Mouse (Mus musculus): ENCODE results near the gene Slc5a10. TPM values are rescaled to one million over a fixed set of nuclear protein-coding genes. Genes with fewer than 3 reads are reported as not detected.

Slc5a10 gene
- polyA plus RNA-seq, 1 experiment from 2014 or later, result not detected

DNA sequence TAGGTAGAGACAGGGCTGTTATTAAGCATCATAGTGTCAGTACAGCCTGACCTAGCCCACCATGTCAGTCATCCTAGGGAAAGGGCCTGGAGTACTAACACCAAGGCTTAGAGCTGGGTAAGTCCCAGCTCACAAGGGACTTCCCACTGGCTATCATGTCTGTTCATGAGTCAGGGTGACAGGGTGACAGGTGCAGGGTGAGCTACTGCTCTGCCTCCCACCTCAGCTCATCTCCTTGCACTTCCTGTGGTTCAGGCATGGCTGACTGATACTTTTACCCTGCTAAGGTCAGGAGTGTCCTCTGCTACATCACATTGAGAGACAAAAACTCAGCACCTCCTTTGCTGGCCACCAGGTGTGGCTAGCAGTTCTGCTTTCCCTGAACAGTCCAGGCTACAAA is 21.8 kb downstream of the Slc5a10 start:
- Histone ChIP-seq H3K27me3 (ENCODE audit: control insufficient read depth, insufficient read depth, low read depth, low read length) (no peaks in the 10 kb centered on the region), H3K36me3 (ENCODE audit: control insufficient read depth, insufficient read depth, low read length) (no peaks in the 10 kb centered on the region), H3K4me3 (ENCODE audit: low read depth, low read length) (no peak overlapping the region), H3K4me2 (ENCODE audit: low read length) (no peak overlapping the region), H3K9ac (ENCODE audit: low read depth, low read length) (no peak overlapping the region), H3K9me3 (replicated peaks; ENCODE audit: control insufficient read depth, low read length, poor library complexity, severe bottlenecking) (no peaks in the 10 kb centered on the region), H3K4me1 (ENCODE audit: control insufficient read depth, insufficient read depth, low read length) (0 out of 2 replicates have a peak, but pooled peaks cover 3% of the 10 kb centered on the region), H3K27ac (ENCODE audit: low read length) (no peak overlapping the region)
- ATAC-seq, result no peak

DNA sequence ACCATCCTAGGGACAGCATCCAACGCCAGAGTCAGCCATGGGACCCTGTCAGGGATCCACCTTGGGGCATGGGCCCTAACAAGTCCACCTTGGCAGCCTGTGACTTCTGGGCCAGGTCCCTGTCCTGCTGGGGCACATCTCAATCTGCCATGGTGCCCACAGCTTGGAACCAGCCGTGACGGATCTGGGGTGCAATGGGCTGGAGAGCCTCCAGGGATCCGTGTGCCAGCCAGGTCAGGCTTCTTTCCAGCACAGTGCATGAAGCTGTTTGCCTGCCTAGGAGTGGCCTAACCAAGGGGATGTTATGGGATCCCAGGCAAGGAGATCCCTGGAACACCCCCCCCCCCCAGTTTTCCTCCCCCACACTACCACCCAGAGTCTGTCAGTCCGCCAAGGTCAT is 27.6 kb downstream of the Slc5a10 start:
- H3K4me2 ChIP-seq (ENCODE audit: low read length), result no peak overlapping the region
- H3K27ac ChIP-seq (ENCODE audit: low read length), result no peak overlapping the region
- H3K9ac ChIP-seq (ENCODE audit: low read depth, low read length), result no peak overlapping the region
- no peaks in the 10 kb centered on the region for H3K36me3 ChIP-seq (ENCODE audit: control insufficient read depth, insufficient read depth, low read length)
- no peaks in the 10 kb centered on the region for H3K27me3 ChIP-seq (ENCODE audit: control insufficient read depth, insufficient read depth, low read depth, low read length)
- no peak overlapping the region for H3K4me3 ChIP-seq (ENCODE audit: low read depth, low read length)
- H3K4me1 ChIP-seq (ENCODE audit: control insufficient read depth, insufficient read depth, low read length), result no peaks in the 10 kb centered on the region
- ATAC-seq, result no peak
- 90% methylated on average over 5 of the region's 5 CpGs for WGBS
- H3K9me3 ChIP-seq (replicated peaks; ENCODE audit: control insufficient read depth, low read length, poor library complexity, severe bottlenecking), result no peaks in the 10 kb centered on the region

DNA sequence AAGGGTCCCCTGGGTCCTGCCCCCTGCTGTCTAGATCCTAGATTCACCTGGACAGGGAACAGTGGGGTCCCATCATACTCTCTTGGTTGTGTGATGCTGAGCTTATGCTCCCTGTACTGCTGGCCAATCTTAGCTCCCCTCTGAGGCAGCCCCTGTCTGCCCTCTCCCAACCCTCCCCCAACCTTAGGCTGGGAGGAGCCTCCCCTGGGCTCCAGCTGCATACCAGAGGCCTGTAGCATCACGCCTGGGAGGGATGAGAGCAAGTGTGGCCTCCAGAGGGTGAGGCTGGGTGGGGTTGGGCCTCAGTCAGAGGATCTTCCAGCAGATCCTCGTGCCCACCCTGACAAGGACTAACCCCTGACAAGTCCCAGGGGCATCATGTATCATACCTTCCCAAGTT is 33.0 kb downstream of the Slc5a10 start:
- H3K9ac ChIP-seq (ENCODE audit: low read depth, low read length), result no peak overlapping the region
- H3K27ac ChIP-seq (ENCODE audit: low read length), result no peak overlapping the region
- H3K4me2 ChIP-seq (ENCODE audit: low read length), result no peak overlapping the region
- no peaks in the 10 kb centered on the region for H3K36me3 ChIP-seq (ENCODE audit: control insufficient read depth, insufficient read depth, low read length)
- 0 out of 2 replicates have a peak, but pooled peaks cover 3% of the 10 kb centered on the region for H3K4me1 ChIP-seq (ENCODE audit: control insufficient read depth, insufficient read depth, low read length)
- 63% methylated on average over 2 of the region's 2 CpGs for WGBS
- peaks cover 27% of the 10 kb centered on the region for H3K27me3 ChIP-seq (ENCODE audit: control insufficient read depth, insufficient read depth, low read depth, low read length)
- ATAC-seq, result no peak
- no peak overlapping the region for H3K4me3 ChIP-seq (ENCODE audit: low read depth, low read length)
- no peaks in the 10 kb centered on the region for H3K9me3 ChIP-seq (replicated peaks; ENCODE audit: control insufficient read depth, low read length, poor library complexity, severe bottlenecking)

DNA sequence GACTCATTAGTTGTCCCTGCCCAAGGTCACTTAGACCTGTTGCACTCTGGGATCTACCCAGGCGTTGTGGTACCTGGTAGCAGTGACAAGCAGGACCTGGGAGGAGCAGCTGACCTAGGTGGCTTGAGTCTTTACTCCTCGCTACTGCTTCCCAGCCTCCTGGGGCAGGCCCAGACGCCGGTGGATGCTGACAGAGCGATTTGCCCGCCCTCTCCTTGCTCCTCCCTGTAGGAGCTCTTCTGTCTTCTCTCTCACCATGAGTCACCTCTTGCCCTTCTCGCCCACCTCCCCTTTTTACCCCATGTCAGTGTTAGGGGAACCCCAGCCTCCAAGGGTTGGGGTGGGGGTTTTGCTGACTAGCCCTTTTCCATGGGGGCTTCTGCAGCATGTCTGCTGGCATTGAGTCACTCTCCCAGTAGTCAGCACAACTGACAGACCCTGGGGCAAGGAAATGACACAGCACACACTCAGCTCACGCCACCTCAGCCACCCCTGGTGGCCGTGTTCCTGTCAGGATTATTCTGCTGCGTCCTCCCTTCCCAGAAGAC is 33.6 kb downstream of the Slc5a10 start:
- Histone ChIP-seq H3K4me3 (ENCODE audit: low read depth, low read length) (no peak overlapping the region), H3K27ac (ENCODE audit: low read length) (no peak overlapping the region), H3K4me2 (ENCODE audit: low read length) (no peak overlapping the region), H3K27me3 (ENCODE audit: control insufficient read depth, insufficient read depth, low read depth, low read length) (peaks cover 27% of the 10 kb centered on the region), H3K4me1 (ENCODE audit: control insufficient read depth, insufficient read depth, low read length) (0 out of 2 replicates have a peak, but pooled peaks cover 3% of the 10 kb centered on the region), H3K36me3 (ENCODE audit: control insufficient read depth, insufficient read depth, low read length) (no peaks in the 10 kb centered on the region), H3K9ac (ENCODE audit: low read depth, low read length) (no peak overlapping the region), H3K9me3 (replicated peaks; ENCODE audit: control insufficient read depth, low read length, poor library complexity, severe bottlenecking) (no peaks in the 10 kb centered on the region)
- no peak for ATAC-seq
- WGBS, result 47% methylated on average over 10 of the region's 10 CpGs

DNA sequence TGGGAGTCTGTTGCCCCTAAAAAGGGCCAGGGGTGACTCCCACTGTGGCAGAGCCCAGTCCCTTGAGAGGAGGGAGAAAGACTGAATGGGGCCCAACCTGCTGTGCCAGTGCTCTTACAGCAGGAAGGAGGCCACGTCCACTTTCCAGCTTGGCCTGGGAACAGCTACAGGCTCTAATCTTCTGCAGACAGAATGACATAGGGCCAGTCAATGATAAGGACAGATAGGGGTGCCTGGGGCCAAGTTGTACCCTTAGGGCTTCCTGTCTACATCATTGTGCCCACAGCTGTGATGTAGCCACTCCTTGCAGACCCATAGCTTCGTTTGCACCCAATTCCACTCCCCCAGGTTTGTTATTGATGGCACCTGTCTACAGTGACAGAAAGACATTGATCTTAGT is 34.5 kb downstream of the Slc5a10 start:
- no peak for ATAC-seq
- Histone ChIP-seq H3K4me1 (ENCODE audit: control insufficient read depth, insufficient read depth, low read length) (0 out of 2 replicates have a peak, but pooled peaks cover 3% of the 10 kb centered on the region), H3K9me3 (replicated peaks; ENCODE audit: control insufficient read depth, low read length, poor library complexity, severe bottlenecking) (no peaks in the 10 kb centered on the region), H3K4me3 (ENCODE audit: low read depth, low read length) (no peak overlapping the region), H3K4me2 (ENCODE audit: low read length) (no peak overlapping the region), H3K27me3 (ENCODE audit: control insufficient read depth, insufficient read depth, low read depth, low read length) (peaks cover 27% of the 10 kb centered on the region), H3K36me3 (ENCODE audit: control insufficient read depth, insufficient read depth, low read length) (no peaks in the 10 kb centered on the region), H3K9ac (ENCODE audit: low read depth, low read length) (no peak overlapping the region), H3K27ac (ENCODE audit: low read length) (no peak overlapping the region)
- 71% methylated on average over 2 of the region's 2 CpGs for WGBS

DNA sequence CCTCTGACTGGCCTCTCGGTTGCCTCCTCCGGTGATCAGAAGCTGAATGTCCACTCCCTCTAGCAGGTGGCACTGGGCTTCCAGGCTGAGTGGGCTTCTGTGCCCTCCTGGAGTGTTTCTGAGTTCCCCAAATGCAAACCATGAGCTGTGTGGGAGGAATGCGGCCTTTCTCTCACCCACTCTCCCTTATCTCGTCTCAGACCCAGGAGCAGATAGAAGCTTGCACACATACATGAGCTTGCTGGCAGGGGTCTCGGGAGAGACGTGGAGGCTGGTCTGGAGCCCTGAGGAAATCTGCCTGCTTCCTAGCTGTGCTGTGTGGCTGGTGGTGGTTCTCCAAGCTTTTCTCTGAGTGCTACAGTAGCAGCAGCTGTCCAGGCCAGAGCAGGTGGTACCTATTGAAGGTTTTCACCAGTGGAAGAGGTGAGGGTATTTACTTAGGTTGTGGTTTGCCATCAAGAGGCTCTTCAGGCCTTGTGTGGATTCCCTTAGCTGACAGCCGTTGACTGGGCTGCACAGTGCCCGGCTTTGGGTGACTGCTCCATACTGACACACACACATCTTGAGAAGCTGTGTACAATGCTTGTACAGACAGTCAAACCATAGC is 35.4 kb downstream of the Slc5a10 start:
- Histone ChIP-seq H3K4me2 (ENCODE audit: low read length) (no peak overlapping the region), H3K27me3 (ENCODE audit: control insufficient read depth, insufficient read depth, low read depth, low read length) (peaks cover 27% of the 10 kb centered on the region), H3K9ac (ENCODE audit: low read depth, low read length) (no peak overlapping the region), H3K4me1 (ENCODE audit: control insufficient read depth, insufficient read depth, low read length) (0 out of 2 replicates have a peak, but pooled peaks cover 3% of the 10 kb centered on the region), H3K4me3 (ENCODE audit: low read depth, low read length) (no peak overlapping the region), H3K36me3 (ENCODE audit: control insufficient read depth, insufficient read depth, low read length) (no peaks in the 10 kb centered on the region), H3K9me3 (replicated peaks; ENCODE audit: control insufficient read depth, low read length, poor library complexity, severe bottlenecking) (no peaks in the 10 kb centered on the region), H3K27ac (ENCODE audit: low read length) (no peak overlapping the region)
- 69% methylated on average over 8 of the region's 8 CpGs for WGBS
- ATAC-seq, result no peak

DNA sequence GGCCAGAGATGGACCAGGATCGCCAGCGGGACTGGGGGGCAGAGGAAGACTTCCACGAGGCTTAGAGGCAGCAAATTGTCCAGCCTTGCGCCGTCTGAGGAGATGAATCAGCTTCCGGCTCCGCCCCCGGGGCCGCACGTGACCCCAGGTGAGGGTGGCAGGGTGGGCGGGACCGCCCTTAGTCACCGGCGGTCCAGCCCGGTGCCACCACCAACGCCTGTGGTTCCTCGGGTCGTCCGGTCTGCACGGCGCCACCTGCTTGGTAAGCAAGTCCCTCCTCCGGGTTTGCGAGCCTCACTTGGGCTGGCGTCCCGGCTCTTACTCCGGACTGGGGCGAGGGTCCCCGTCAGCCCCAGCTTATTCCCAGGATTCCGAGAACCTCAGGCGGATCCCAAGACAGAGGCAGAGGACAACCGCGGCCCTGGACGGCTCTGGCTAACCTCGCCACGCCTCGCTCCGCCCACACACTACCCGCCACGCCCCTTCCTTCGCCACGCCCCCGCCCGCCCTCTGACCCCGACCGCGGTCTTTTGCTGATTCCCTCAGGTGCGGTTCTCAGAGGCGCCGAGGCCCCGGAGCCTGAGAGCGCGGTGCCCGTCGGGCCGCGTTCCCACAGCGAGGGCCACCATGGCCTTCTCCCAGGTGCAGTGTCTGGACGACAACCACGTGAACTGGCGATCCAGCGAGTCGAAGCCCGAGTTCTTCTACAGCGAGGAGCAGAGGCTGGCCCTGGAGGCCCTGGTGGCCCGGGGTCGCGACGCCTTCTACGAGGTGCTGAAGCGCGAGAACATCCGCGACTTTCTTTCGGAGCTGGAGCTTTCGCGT is 36.5 kb downstream of the Slc5a10 start, which contains the start of gene Fam83g:
Gene Fam83g, plus strand, starts transcription at position 185 of the 825 bp plus-strand sequence.
- WGBS, result 2% methylated on average over 70 of the region's 76 CpGs
- Histone ChIP-seq H3K4me3 (ENCODE audit: low read depth, low read length) (peak within 1 kb of the TSS; percentile 29), H3K27ac (ENCODE audit: low read length) (no peak within 1 kb of the TSS), H3K36me3 (ENCODE audit: control insufficient read depth, insufficient read depth, low read length) (no peaks in the 10 kb centered on the region), H3K9me3 (replicated peaks; ENCODE audit: control insufficient read depth, low read length, poor library complexity, severe bottlenecking) (no peaks in the 10 kb centered on the region), H3K9ac (ENCODE audit: low read depth, low read length) (0 out of 2 replicates have a peak within 1 kb of the TSS, but pooled peaks have one; percentile 28), H3K4me1 (ENCODE audit: control insufficient read depth, insufficient read depth, low read length) (0 out of 2 replicates have a peak, but pooled peaks cover 3% of the 10 kb centered on the region), H3K4me2 (ENCODE audit: low read length) (peak within 1 kb of the TSS; percentile 48), H3K27me3 (ENCODE audit: control insufficient read depth, insufficient read depth, low read depth, low read length) (peaks cover 27% of the 10 kb centered on the region)
- no peak for ATAC-seq

DNA sequence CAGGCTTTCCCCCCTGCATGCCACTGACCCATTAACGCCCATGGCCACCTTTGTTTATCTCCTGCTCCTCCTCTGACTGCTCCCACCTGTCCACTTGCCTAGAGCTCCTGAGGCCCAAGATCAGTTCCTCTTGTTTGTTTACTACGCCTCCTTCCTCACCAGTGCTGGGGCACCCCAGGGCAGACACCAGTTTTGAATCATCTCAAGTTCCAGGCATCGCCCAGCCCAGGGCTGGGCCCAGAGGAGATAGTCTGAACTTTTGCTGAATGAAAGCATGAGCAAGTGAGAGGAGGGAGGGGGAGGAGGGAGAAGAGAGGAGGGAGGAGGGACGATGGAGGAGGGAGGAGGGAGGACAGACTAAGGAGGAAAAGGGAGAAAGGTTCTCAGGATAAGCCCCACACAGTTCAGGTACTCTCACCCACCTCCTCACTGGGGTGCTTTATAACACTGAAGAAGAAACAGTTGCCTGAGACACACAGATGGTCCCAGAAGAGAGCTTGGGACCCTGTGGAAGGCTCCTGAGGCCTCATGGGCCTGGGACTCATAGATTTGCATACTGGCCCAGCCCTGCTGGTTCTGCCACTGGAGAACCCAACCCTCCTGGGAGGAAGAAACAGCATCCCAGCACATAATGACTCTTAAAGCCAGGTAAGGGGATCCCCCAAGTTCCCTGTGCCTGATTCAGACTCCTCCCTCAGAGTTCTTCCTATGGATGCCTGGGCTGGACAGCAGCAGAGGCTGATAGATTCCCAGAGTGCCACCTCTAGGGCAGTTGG is 41.3 kb downstream of the Slc5a10 start:
- WGBS, result 79% methylated on average over 4 of the region's 4 CpGs
- Histone ChIP-seq H3K4me2 (ENCODE audit: low read length) (no peak overlapping the region), H3K9me3 (replicated peaks; ENCODE audit: control insufficient read depth, low read length, poor library complexity, severe bottlenecking) (no peaks in the 10 kb centered on the region), H3K27me3 (ENCODE audit: control insufficient read depth, insufficient read depth, low read depth, low read length) (peaks cover 17% of the 10 kb centered on the region), H3K27ac (ENCODE audit: low read length) (no peak overlapping the region), H3K36me3 (ENCODE audit: control insufficient read depth, insufficient read depth, low read length) (no peaks in the 10 kb centered on the region), H3K4me3 (ENCODE audit: low read depth, low read length) (no peak overlapping the region), H3K9ac (ENCODE audit: low read depth, low read length) (no peak overlapping the region), H3K4me1 (ENCODE audit: control insufficient read depth, insufficient read depth, low read length) (peaks cover 6% of the 10 kb centered on the region; the same call in 1 of the 2 replicates)
- no peak for ATAC-seq
